Mouse (Mus musculus) limb, embryonic 10.5 days (tissue): ENCODE results near the gene Rgs6. TPM values are rescaled to one million over a fixed set of nuclear protein-coding genes. Genes with fewer than 3 reads are reported as not detected.

ENCODE experiments used
- DNase-seq: peaks from one replicate; pipeline ENCODE4 v3.0.0-alpha.2; 2017; ENCODE audit warnings: low spot score
- H3K27ac ChIP-seq: fragments of 300-500 bp; sonication (generic); 2 replicates; pipeline ENCODE4 v1.5.1; 2016; ENCODE audit warnings: mild to moderate bottlenecking
- H3K27me3 ChIP-seq: fragments of 300-500 bp; sonication (generic); 2 replicates; pipeline ENCODE4 v1.6.1; 2016; ENCODE audit warnings: low read depth, mild to moderate bottlenecking; ENCODE audit not compliant: poor library complexity, severe bottlenecking
- H3K36me3 ChIP-seq: fragments of 300-500 bp; sonication (generic); 2 replicates; pipeline ENCODE4 v1.6.1; 2016; ENCODE audit warnings: mild to moderate bottlenecking, moderate library complexity
- H3K4me1 ChIP-seq: fragments of 300-500 bp; sonication (generic); 2 replicates; pipeline ENCODE4 v1.6.1; 2016
- H3K4me3 ChIP-seq: fragments of 300-500 bp; sonication (generic); 2 replicates; pipeline ENCODE4 v1.5.1; 2016; ENCODE audit warnings: mild to moderate bottlenecking, moderate library complexity
- H3K9me3 ChIP-seq: fragments of 300-500 bp; sonication (generic); replicated peaks from 2 replicates; pipeline ENCODE4 v1.6.1; 2016; ENCODE audit warnings: mild to moderate bottlenecking
- WGBS: fragments of 180-500 bp; shearing (Covaris S2); methylation state at CpG from one replicate; pipeline ENCODE4 v1.1.7; 2016; 5-methylcytosine and 5-hydroxymethylcytosine counted together
- polyA plus RNA-seq: library from polyadenylated mRNA; unstranded; fragments of >200 nt; fragmentation: Nextera tagmentation; extraction: Ambion mirVana; gene quantifications from 2 replicates; pipeline ENCODE4 v1.2.1, GENCODE M21; 2016

The Rgs6 gene
- polyA plus RNA-seq, 1 experiment from 2014 or later = not detected

DNA sequence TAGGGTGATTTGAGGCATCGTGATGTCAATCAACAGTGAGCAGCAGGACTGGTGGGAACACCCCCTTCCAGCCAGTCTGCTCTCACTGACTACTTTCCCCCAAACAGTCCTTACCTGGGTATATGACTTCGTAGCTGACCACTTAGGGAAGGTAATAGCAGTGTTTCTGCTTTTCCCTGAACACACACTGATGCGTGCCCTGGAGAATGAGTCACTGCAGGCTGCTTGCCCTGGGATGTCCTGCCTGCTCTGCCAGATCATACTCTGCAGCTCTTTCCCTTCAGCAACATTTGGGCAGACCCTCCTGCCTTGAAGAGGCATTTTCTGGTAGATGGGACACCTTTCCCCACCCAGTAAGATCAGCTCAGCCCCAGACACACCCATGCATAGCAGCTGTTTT lies 540.5 kb downstream of the Rgs6 start:
- no peak overlapping the region for H3K27ac ChIP-seq
- no peaks in the 10 kb centered on the region for H3K9me3 ChIP-seq
- 88% methylated on average over 3 of the region's 3 CpGs for WGBS
- no peaks in the 10 kb centered on the region for H3K27me3 ChIP-seq
- peaks cover 6% of the 10 kb centered on the region; the same call in 1 of the 2 replicates for H3K4me1 ChIP-seq
- no peak for DNase-seq
- no peak overlapping the region for H3K4me3 ChIP-seq
- H3K36me3 ChIP-seq = no peaks in the 10 kb centered on the region

- DNase-seq = no peak
- Histone ChIP-seq H3K36me3 (no peaks in the 10 kb centered on the region), H3K4me1 (peaks cover 6% of the 10 kb centered on the region; the same call in 1 of the 2 replicates), H3K27ac (no peak overlapping the region), H3K27me3 (no peaks in the 10 kb centered on the region), H3K4me3 (no peak overlapping the region), H3K9me3 (no peaks in the 10 kb centered on the region)
- WGBS = 80% methylated on average over 4 of the region's 4 CpGs
These were observed 543.3 kb downstream of the Rgs6 start for GRCm38 (mm10) chr12:83131405-83131804.

- Histone ChIP-seq H3K4me3 (no peak overlapping the region), H3K4me1 (no peaks in the 10 kb centered on the region; the same call in 1 of the 2 replicates), H3K27me3 (no peaks in the 10 kb centered on the region), H3K27ac (no peak overlapping the region), H3K36me3 (no peaks in the 10 kb centered on the region), H3K9me3 (no peaks in the 10 kb centered on the region)
- 84% methylated on average over 6 of the region's 6 CpGs for WGBS
- no peak for DNase-seq
These were observed 545.7 kb downstream of the Rgs6 start for GRCm38 (mm10) chr12:83133827-83134226.

DNA sequence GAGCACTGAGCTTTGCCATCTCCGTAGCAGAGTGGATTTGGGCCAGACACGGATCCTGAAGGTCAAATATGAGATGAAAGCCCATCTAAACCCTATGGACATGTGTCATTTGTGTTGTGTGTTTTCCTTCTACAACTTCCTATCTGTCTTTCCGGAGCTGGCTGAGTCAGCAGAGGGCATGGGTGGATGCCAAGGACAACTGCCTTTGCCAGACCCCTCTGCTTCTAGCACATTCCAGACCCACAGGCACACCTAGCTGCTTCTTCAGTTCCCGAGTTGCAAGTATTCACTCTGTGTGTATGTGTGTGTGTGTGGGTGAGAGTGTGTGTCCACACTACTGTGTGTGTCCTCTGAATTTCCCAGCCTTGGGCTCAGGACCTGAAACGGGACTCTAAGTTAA lies 547.9 kb downstream of the Rgs6 start:
- Histone ChIP-seq H3K36me3 (no peaks in the 10 kb centered on the region), H3K27me3 (no peaks in the 10 kb centered on the region), H3K4me1 (no peaks in the 10 kb centered on the region; the same call in 1 of the 2 replicates), H3K4me3 (no peak overlapping the region), H3K9me3 (no peaks in the 10 kb centered on the region), H3K27ac (no peak overlapping the region)
- DNase-seq = no peak
- WGBS = 89% methylated on average over 5 of the region's 5 CpGs

- DNase-seq = no peak
- H3K4me3 ChIP-seq = no peak overlapping the region
- no peaks in the 10 kb centered on the region; the same call in 1 of the 2 replicates for H3K4me1 ChIP-seq
- no peaks in the 10 kb centered on the region for H3K9me3 ChIP-seq
- 91% methylated on average over 2 of the region's 2 CpGs for WGBS
- H3K27ac ChIP-seq = no peak overlapping the region
- H3K36me3 ChIP-seq = no peaks in the 10 kb centered on the region
- no peaks in the 10 kb centered on the region for H3K27me3 ChIP-seq
These were observed 548.4 kb downstream of the Rgs6 start for GRCm38 (mm10) chr12:83136460-83136859.

DNA sequence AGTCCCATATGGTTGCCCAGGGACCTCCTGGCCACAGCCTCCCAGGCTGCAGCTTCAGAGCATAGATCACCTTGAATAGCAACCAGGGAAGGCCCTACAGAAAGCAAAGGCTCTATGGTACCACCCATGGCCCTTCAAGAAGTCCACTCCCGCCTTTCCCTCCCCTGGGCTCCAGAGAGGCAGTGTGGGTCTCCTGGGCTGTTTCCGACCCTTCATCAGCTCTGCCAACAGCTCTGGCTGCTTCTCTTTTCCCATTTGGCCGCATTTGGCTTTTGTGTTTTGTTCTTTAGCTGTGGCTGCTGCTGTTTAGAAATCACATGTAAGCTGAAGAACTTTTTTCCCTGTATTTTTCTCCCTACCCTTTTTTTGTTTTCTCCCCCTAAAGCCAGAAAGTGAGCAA lies 548.9 kb downstream of the Rgs6 start:
- Histone ChIP-seq H3K4me1 (no peaks in the 10 kb centered on the region), H3K27me3 (no peaks in the 10 kb centered on the region), H3K27ac (no peak overlapping the region), H3K4me3 (no peak overlapping the region), H3K9me3 (no peaks in the 10 kb centered on the region), H3K36me3 (no peaks in the 10 kb centered on the region)
- WGBS = 56% methylated on average over 3 of the region's 3 CpGs
- DNase-seq = no peak

- DNase-seq = no peak
- WGBS = 63% methylated on average over 2 of the region's 2 CpGs
- H3K27ac ChIP-seq = no peak overlapping the region
- no peak overlapping the region for H3K4me3 ChIP-seq
- H3K9me3 ChIP-seq = no peaks in the 10 kb centered on the region
- no peaks in the 10 kb centered on the region for H3K27me3 ChIP-seq
- no peaks in the 10 kb centered on the region for H3K36me3 ChIP-seq
- H3K4me1 ChIP-seq = no peaks in the 10 kb centered on the region
These were observed 553.1 kb downstream of the Rgs6 start for GRCm38 (mm10) chr12:83141164-83141563.

DNA sequence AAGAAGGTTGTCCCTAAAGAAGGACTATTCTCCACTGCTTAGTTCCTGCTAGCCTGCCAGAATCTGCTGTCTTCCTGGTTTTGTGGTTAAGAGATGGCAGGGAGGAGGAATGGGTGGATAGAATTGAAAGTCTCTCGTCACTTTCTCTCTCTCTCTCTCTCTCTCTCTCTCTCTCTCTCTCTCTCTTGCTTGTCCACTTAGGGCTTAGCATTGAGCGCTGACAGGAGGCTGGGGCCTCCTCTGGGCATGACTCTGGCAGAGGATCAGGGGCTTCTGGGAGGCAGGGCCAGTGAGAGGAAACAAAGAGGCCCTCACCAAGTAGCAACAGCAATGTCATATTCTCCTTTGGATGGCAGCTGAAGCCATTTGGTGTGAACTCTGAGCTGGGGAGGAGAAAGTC lies 554.4 kb downstream of the Rgs6 start:
- no peaks in the 10 kb centered on the region for H3K27me3 ChIP-seq
- H3K9me3 ChIP-seq = no peaks in the 10 kb centered on the region
- 72% methylated on average over 2 of the region's 2 CpGs for WGBS
- H3K27ac ChIP-seq = no peak overlapping the region
- no peaks in the 10 kb centered on the region for H3K4me1 ChIP-seq
- no peak for DNase-seq
- no peak overlapping the region for H3K4me3 ChIP-seq
- H3K36me3 ChIP-seq = no peaks in the 10 kb centered on the region

DNA sequence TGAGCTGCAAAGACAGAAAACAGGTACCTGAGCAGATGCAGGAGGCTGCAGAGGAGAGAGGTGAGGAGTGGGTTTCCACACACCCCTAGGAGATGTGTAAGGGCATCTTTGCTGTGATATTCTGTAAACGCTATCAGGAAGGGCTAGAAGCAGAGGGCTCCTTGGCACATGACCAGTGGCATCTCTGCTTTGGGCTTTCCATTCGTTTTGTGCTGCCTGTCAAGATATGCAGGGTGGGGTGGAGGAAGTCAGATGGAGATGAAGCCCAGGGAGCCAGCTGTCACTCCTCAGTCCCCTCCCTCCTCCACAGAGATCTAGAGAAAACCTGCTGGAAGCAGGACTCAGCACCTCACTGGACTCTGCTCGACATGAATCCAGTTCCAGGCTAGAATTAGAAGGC lies 555.0 kb downstream of the Rgs6 start:
- WGBS = 55% methylated on average over 3 of the region's 3 CpGs
- Histone ChIP-seq H3K27ac (no peak overlapping the region), H3K4me3 (no peak overlapping the region), H3K4me1 (no peaks in the 10 kb centered on the region), H3K36me3 (no peaks in the 10 kb centered on the region), H3K27me3 (no peaks in the 10 kb centered on the region), H3K9me3 (no peaks in the 10 kb centered on the region)
- DNase-seq = no peak

GRCm38 (mm10) chr12:83143574-83143973 lies 555.5 kb downstream of the Rgs6 start:
- H3K4me1 ChIP-seq = no peaks in the 10 kb centered on the region
- H3K27me3 ChIP-seq = no peaks in the 10 kb centered on the region
- no peaks in the 10 kb centered on the region for H3K9me3 ChIP-seq
- H3K4me3 ChIP-seq = no peak overlapping the region
- WGBS = 87% methylated on average over 1 of the region's 1 CpGs
- no peak overlapping the region for H3K27ac ChIP-seq
- H3K36me3 ChIP-seq = no peaks in the 10 kb centered on the region
- DNase-seq = no peak

- H3K27ac ChIP-seq = 0 out of 2 replicates have a peak overlapping the region, but pooled peaks have one; percentile 9
- no peaks in the 10 kb centered on the region for H3K27me3 ChIP-seq
- no peaks in the 10 kb centered on the region for H3K4me1 ChIP-seq
- no peak overlapping the region for H3K4me3 ChIP-seq
- H3K36me3 ChIP-seq = no peaks in the 10 kb centered on the region
- 84% methylated on average over 3 of the region's 3 CpGs for WGBS
- H3K9me3 ChIP-seq = no peaks in the 10 kb centered on the region
- no peak for DNase-seq
These were observed 557.0 kb downstream of the Rgs6 start for GRCm38 (mm10) chr12:83145074-83145473.

DNA sequence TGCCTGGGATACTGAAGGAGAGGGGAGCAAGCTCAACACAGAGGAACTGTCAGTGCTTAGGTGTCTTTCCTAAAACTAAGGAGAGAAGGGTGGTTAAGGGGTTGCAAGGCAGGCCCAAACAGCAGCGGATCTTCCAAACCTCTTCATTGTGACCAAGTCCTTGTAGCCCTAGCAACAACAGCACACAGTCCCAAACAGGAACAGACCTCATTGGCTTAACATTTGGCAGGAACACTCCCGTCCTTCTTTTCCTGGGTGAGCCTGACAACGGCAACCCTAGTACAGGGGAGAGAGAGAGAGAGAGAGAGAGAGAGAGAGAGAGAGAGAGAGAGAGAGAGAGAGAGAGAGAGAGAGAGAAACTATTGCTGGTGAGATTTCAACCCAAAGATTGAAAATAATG lies 557.8 kb downstream of the Rgs6 start:
- no peaks in the 10 kb centered on the region for H3K4me1 ChIP-seq
- no peaks in the 10 kb centered on the region for H3K9me3 ChIP-seq
- 70% methylated on average over 3 of the region's 3 CpGs for WGBS
- H3K27ac ChIP-seq = no peak overlapping the region
- H3K36me3 ChIP-seq = no peaks in the 10 kb centered on the region
- DNase-seq = no peak
- H3K4me3 ChIP-seq = no peak overlapping the region
- no peaks in the 10 kb centered on the region for H3K27me3 ChIP-seq

DNA sequence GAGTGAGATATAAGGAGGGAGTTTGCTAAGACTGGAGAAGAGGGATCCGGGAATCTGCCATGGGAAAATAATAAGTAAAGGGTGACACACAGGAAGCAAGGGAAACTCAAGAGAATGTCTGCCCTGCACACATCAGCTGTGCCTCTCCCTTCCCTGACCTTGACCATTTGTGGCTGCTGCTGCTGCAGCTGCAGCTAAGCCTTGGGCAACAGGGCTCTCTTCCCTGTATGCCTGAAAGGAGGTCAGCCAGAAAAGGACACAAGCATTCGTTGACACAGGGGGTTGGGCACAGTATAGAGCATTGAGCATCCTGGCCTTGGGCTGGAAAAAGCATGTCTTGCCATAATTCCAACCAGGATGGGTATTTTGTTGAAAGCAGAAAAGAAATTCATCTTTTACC lies 558.8 kb downstream of the Rgs6 start:
- 76% methylated on average over 2 of the region's 2 CpGs for WGBS
- Histone ChIP-seq H3K4me1 (no peaks in the 10 kb centered on the region), H3K27me3 (no peaks in the 10 kb centered on the region), H3K4me3 (no peak overlapping the region), H3K9me3 (no peaks in the 10 kb centered on the region), H3K27ac (no peak overlapping the region), H3K36me3 (no peaks in the 10 kb centered on the region)
- DNase-seq = no peak

DNA sequence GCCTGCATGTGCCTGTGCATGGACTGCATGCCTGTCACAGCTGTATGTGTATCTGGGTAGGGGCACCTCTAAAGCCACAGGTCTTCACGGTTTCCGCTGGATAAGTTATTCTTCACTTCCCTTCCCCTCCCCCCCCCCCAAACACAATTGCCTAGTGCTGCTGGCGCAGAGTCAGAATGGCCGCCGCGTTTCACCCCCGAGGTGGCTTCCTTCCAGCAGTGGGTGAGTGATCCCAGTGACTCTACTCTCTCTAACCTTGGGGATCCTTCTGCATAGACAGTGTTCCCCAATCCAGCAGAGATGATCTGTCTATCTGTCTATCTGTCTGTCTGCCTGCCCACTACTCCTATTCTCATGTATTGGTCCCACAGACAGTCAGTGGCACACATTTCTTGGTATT lies 561.9 kb downstream of the Rgs6 start:
- no peaks in the 10 kb centered on the region for H3K36me3 ChIP-seq
- no peaks in the 10 kb centered on the region for H3K27me3 ChIP-seq
- H3K27ac ChIP-seq = no peak overlapping the region
- H3K4me3 ChIP-seq = no peak overlapping the region
- no peak for DNase-seq
- 0 out of 2 replicates have a peak, but pooled peaks cover 4% of the 10 kb centered on the region for H3K4me1 ChIP-seq
- H3K9me3 ChIP-seq = no peaks in the 10 kb centered on the region
- WGBS = 91% methylated on average over 7 of the region's 7 CpGs
